Mouse (Mus musculus) embryonic facial prominence, embryonic 11.5 days (tissue): ENCODE data around the gene Foxo3. TPM values are rescaled to one million over a fixed set of nuclear protein-coding genes. Genes with fewer than 3 reads are reported as not detected.

ENCODE experiments used
- ATAC-seq: fragments of 200-750 bp; cut with Nextera tagmentation; replicated peaks from 2 replicates; pipeline ENCODE4 v1.8.0; 2017; ENCODE audit warnings: low read depth; ENCODE audit not compliant: insufficient number of reproducible peaks, low FRiP score, low TSS enrichment
- DNase-seq: peaks from one replicate; pipeline ENCODE4 v3.0.0-alpha.2; 2015; ENCODE audit warnings: low spot score
- H3K27ac ChIP-seq: fragments of 300-500 bp; sonication (generic); replicated peaks from 2 replicates; pipeline ENCODE4 v1.5.1; 2014; ENCODE audit warnings: mild to moderate bottlenecking, low read depth, low read length, control low read depth
- H3K27me3 ChIP-seq: fragments of 300-500 bp; sonication (generic); 2 replicates; pipeline ENCODE4 v1.6.1; 2014; ENCODE audit warnings: mild to moderate bottlenecking, low read length, moderate library complexity, mixed read lengths; ENCODE audit not compliant: control insufficient read depth, insufficient read depth
- H3K36me3 ChIP-seq: fragments of 300-500 bp; sonication (generic); replicated peaks from 2 replicates; pipeline ENCODE4 v1.6.1; 2014; ENCODE audit warnings: low read depth, mild to moderate bottlenecking, low read length, moderate library complexity, mixed read lengths; ENCODE audit not compliant: control insufficient read depth, insufficient read depth
- H3K4me1 ChIP-seq: fragments of 300-500 bp; sonication (generic); 2 replicates; pipeline ENCODE4 v1.6.1; 2014; ENCODE audit warnings: low read length, mixed read lengths; ENCODE audit not compliant: control insufficient read depth, insufficient read depth
- H3K4me2 ChIP-seq: fragments of 300-500 bp; sonication (generic); 2 replicates; pipeline ENCODE4 v1.6.1; 2014; ENCODE audit warnings: low read depth, mild to moderate bottlenecking, control low read depth, low read length, moderate library complexity
- H3K4me3 ChIP-seq: fragments of 300-500 bp; sonication (generic); 2 replicates; pipeline ENCODE4 v1.5.1; 2014; ENCODE audit warnings: low read depth, low read length, control low read depth
- H3K9ac ChIP-seq: fragments of 300-500 bp; sonication (generic); replicated peaks from 2 replicates; pipeline ENCODE4 v1.6.1; 2014; ENCODE audit warnings: mild to moderate bottlenecking, control low read depth, low read length
- H3K9me3 ChIP-seq: fragments of 300-500 bp; sonication (generic); replicated peaks from 2 replicates; pipeline ENCODE4 v1.6.1; 2016; ENCODE audit warnings: mild to moderate bottlenecking, low read length, inconsistent platforms, mixed read lengths; ENCODE audit not compliant: control insufficient read depth
- WGBS: fragments of 180-500 bp; shearing (Covaris S2); extraction: QIAGEN DNeasy Blood & Tissue Kit; methylation state at CpG from one replicate; pipeline ENCODE4 v1.1.7; 2014; 5-methylcytosine and 5-hydroxymethylcytosine counted together
- polyA plus RNA-seq: library from polyadenylated mRNA; unstranded; fragments of >200 nt; fragmentation: Nextera tagmentation; extraction: Ambion mirVana; gene quantifications from 2 replicates; pipeline ENCODE4 v1.2.1, GENCODE M21; 2014

Gene Foxo3
- polyA plus RNA-seq, 1 experiment from 2014 or later = 5.0 TPM

GRCm38 (mm10) chr10:42254788-42255187 is 21.8 kb downstream of the Foxo3 start:
- no peak overlapping the region for H3K27ac ChIP-seq
- H3K9me3 ChIP-seq = no peaks in the 10 kb centered on the region
- H3K36me3 ChIP-seq = no peaks in the 10 kb centered on the region
- no peak overlapping the region for H3K4me2 ChIP-seq
- no peaks in the 10 kb centered on the region for H3K27me3 ChIP-seq
- DNase-seq (no peak), ATAC-seq (no peak)
- 89% methylated on average over 5 of the region's 5 CpGs for WGBS
- H3K9ac ChIP-seq = no peak overlapping the region
- H3K4me1 ChIP-seq = peaks cover 3% of the 10 kb centered on the region; the same call in 1 of the 2 replicates
- no peak overlapping the region for H3K4me3 ChIP-seq

DNA sequence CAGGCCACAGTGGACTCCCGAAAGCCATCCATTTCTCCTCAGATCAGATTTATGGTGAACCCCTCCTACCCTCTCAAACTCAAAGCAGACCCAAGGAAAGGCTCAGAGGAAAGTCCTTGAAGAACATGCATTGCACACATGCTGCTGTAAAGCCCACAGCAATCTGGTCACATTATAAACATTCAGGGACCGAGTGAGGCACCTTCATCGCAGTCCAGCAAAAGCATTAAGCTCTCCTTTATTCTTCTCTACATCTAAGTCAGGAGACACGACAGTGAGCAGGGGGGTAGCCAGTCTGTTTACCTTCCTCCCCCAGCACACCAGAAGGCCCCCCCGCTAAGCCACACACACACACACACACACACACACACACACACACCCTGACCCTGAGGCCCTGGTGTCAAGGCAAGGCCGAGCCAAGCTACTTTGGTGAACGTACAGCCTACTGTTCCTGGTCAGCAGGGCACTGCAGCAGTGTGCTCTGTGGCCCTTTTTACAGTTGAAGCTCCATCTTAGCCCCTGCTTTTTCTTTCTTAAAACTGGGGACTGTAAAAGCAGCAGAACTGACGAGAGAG is 24.7 kb downstream of the Foxo3 start:
- no peak overlapping the region for H3K4me3 ChIP-seq
- ATAC-seq = no peak
- no peak overlapping the region for H3K4me2 ChIP-seq
- 38% methylated on average over 8 of the region's 8 CpGs for WGBS
- H3K27me3 ChIP-seq = no peaks in the 10 kb centered on the region
- H3K4me1 ChIP-seq = peaks cover 3% of the 10 kb centered on the region; the same call in 1 of the 2 replicates
- no peaks in the 10 kb centered on the region for H3K36me3 ChIP-seq
- no peak overlapping the region; the same call in 1 of the 2 replicates for H3K9ac ChIP-seq
- H3K27ac ChIP-seq = no peak overlapping the region
- no peaks in the 10 kb centered on the region for H3K9me3 ChIP-seq
- DNase-seq = no peak

- peaks cover 3% of the 10 kb centered on the region; the same call in 1 of the 2 replicates for H3K4me1 ChIP-seq
- no peak overlapping the region for H3K4me2 ChIP-seq
- DNase-seq = peak; percentile 43
- H3K9me3 ChIP-seq = no peaks in the 10 kb centered on the region
- no peak for ATAC-seq
- H3K4me3 ChIP-seq = no peak overlapping the region
- H3K36me3 ChIP-seq = no peaks in the 10 kb centered on the region
- 38% methylated on average over 7 of the region's 7 CpGs for WGBS
- H3K9ac ChIP-seq = peak overlapping the region; percentile 37
- H3K27me3 ChIP-seq = no peaks in the 10 kb centered on the region
- H3K27ac ChIP-seq = no peak overlapping the region
Measured at GRCm38 (mm10) chr10:42251203-42251602, 25.4 kb downstream of the Foxo3 start.

- Histone ChIP-seq H3K9me3 (no peaks in the 10 kb centered on the region), H3K27me3 (no peaks in the 10 kb centered on the region), H3K4me1 (peaks cover 3% of the 10 kb centered on the region; the same call in 1 of the 2 replicates), H3K4me2 (no peak overlapping the region), H3K4me3 (no peak overlapping the region), H3K36me3 (no peaks in the 10 kb centered on the region), H3K9ac (no peak overlapping the region), H3K27ac (no peak overlapping the region)
- ATAC-seq (no peak), DNase-seq (no peak)
- WGBS = 76% methylated on average over 2 of the region's 2 CpGs
Measured at GRCm38 (mm10) chr10:42249965-42250364, 26.6 kb downstream of the Foxo3 start.

GRCm38 (mm10) chr10:42248644-42249043 is 27.9 kb downstream of the Foxo3 start:
- no peaks in the 10 kb centered on the region for H3K36me3 ChIP-seq
- no peaks in the 10 kb centered on the region for H3K9me3 ChIP-seq
- no peak for ATAC-seq
- H3K27ac ChIP-seq = no peak overlapping the region
- no peak for DNase-seq
- H3K9ac ChIP-seq = no peak overlapping the region
- WGBS = 69% methylated on average over 5 of the region's 5 CpGs
- no peak overlapping the region for H3K4me2 ChIP-seq
- no peak overlapping the region for H3K4me3 ChIP-seq
- H3K4me1 ChIP-seq = peaks cover 3% of the 10 kb centered on the region; the same call in 1 of the 2 replicates
- H3K27me3 ChIP-seq = no peaks in the 10 kb centered on the region

DNA sequence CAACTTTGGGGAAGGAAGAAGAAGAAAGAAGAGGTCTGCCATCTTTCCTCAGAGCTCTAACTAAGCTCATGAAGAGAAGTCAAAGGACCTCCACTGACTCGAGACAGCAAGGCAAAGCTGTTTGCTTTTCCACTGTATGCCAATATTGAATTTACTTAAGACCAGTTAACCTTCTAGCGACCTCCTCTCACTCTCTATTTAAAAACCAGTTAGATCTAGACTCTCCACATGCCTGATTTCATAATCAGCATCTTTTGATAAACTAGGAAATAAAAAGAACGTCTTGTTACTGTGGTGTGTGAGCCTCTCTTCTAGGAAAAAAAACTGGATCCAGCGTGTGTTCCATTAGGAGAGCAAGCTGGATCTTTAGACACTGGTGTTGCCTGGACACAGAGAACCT is 28.4 kb downstream of the Foxo3 start:
- DNase-seq (no peak), ATAC-seq (no peak)
- Histone ChIP-seq H3K9ac (no peak overlapping the region), H3K4me2 (no peak overlapping the region), H3K4me3 (no peak overlapping the region), H3K9me3 (no peaks in the 10 kb centered on the region), H3K27ac (no peak overlapping the region), H3K27me3 (no peaks in the 10 kb centered on the region), H3K4me1 (peaks cover 3% of the 10 kb centered on the region; the same call in 1 of the 2 replicates), H3K36me3 (no peaks in the 10 kb centered on the region)
- 62% methylated on average over 4 of the region's 4 CpGs for WGBS

GRCm38 (mm10) chr10:42247125-42247816 is 29.3 kb downstream of the Foxo3 start:
- ATAC-seq (no peak), DNase-seq (no peak)
- Histone ChIP-seq H3K9me3 (no peaks in the 10 kb centered on the region), H3K27ac (no peak overlapping the region), H3K36me3 (no peaks in the 10 kb centered on the region), H3K4me3 (no peak overlapping the region), H3K4me1 (peaks cover 3% of the 10 kb centered on the region; the same call in 1 of the 2 replicates), H3K4me2 (no peak overlapping the region), H3K9ac (no peak overlapping the region), H3K27me3 (no peaks in the 10 kb centered on the region)
- WGBS = 69% methylated on average over 11 of the region's 11 CpGs

- ATAC-seq (no peak), DNase-seq (no peak)
- Histone ChIP-seq H3K4me1 (peaks cover 3% of the 10 kb centered on the region; the same call in 1 of the 2 replicates), H3K4me2 (no peak overlapping the region), H3K4me3 (no peak overlapping the region), H3K27me3 (no peaks in the 10 kb centered on the region), H3K9ac (no peak overlapping the region), H3K9me3 (no peaks in the 10 kb centered on the region), H3K36me3 (no peaks in the 10 kb centered on the region), H3K27ac (no peak overlapping the region)
- 56% methylated on average over 3 of the region's 3 CpGs for WGBS
Measured at GRCm38 (mm10) chr10:42246483-42246882, 30.1 kb downstream of the Foxo3 start.
